Mouse (Mus musculus): ENCODE measurements around the gene Trpm7. TPM values are rescaled to one million over a fixed set of nuclear protein-coding genes. Genes with fewer than 3 reads are reported as not detected.

Gene Trpm7
- polyA plus RNA-seq, 1 experiment from 2014 or later: 62.8 TPM

Small RNAs within 50 kb of the gene (microRNA-seq; reads per million reads assigned to microRNA genes)
- not detected for gene Mir3473g

Other genes with a start within 250 kb of the Trpm7 start
- gene Gabpb1, start 199.9 kb downstream of the Trpm7 start, polyA plus RNA-seq (2014; fragmentation: Nextera tagmentation; extraction: Ambion mirVana): 47.4 and 65.8 TPM in 2 replicates
- 18.5 and 41.7 TPM in 2 replicates for gene Usp8, start 168.9 kb downstream of the Trpm7 start, polyA plus RNA-seq (2014; fragmentation: Nextera tagmentation; extraction: Ambion mirVana)
- 2.9 and 3.3 TPM in 2 replicates for gene Usp50, start 92.8 kb downstream of the Trpm7 start, polyA plus RNA-seq (2014; fragmentation: Nextera tagmentation; extraction: Ambion mirVana)
- 39.1 and 47.0 TPM in 2 replicates for gene Sppl2a, start 57.0 kb upstream of the Trpm7 start, polyA plus RNA-seq (2014; fragmentation: Nextera tagmentation; extraction: Ambion mirVana)
- gene Ap4e1, start 132.5 kb upstream of the Trpm7 start, polyA plus RNA-seq (2014; fragmentation: Nextera tagmentation; extraction: Ambion mirVana): 4.5 and 11.1 TPM in 2 replicates
- gene Blvra, start 194.4 kb upstream of the Trpm7 start, polyA plus RNA-seq (2014; fragmentation: Nextera tagmentation; extraction: Ambion mirVana): 39.6 and 43.4 TPM in 2 replicates

All from kidney, embryonic 14.5 days (tissue).